Mouse (Mus musculus): ENCODE results near the gene Mgat4b. TPM values are rescaled to one million over a fixed set of nuclear protein-coding genes. Genes with fewer than 3 reads are reported as not detected.
A peak's percentile ranks its signal among the peaks of the same experiment; 100 is the strongest.

The Mgat4b gene
- polyA plus RNA-seq, 1 experiment, result 123 TPM

GRCm38 (mm10) chr11:50238821-50239791 is 28.4 kb downstream of the Mgat4b start:
- 93% methylated on average over 9 of the region's 9 CpGs for WGBS

DNA sequence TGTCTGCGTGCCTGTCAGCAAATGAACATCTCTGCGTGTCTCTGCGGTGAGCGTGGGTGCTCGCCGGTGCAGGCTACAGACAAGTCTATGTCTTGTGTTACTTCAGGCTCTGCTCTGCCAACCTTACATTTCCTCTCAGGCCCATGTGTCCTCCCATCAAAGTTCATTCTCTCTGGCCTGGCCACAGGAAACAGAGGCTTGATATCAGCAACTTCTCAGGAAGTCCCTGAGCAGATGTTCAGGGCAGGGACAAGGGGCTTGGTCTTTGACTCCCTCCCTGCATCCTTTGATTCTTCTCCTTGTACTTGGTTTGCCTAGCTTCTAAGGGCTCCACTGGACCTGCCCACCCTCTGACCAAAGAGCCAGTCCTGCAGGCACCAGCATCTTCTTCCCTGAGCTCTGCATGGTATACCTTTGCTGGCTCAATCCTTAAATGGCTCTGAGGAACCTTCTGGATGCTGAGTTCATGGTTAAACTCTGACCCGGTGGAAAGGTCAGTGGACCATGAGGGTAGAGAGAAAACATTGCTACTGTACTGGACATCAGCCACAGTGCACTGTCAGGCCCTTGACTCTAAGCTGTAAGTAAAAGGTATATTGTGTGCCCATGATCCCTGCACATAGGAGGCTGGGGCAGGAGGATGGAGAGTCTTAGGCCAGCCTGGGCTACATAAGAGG is 29.7 kb downstream of the Mgat4b start:
- 89% methylated on average over 7 of the region's 7 CpGs for WGBS
- DNase-seq (ENCODE audit: low read depth, low spot score), result no peak

More at GRCm38 (mm10) chr11:50238821-50239791, 28.4 kb downstream of the Mgat4b start:
- no peak for DNase-seq (ENCODE audit: low read depth, low spot score)

GRCm38 (mm10) chr11:50243926-50244325 is 33.2 kb downstream of the Mgat4b start:
- DNase-seq (ENCODE audit: low read depth, low spot score), result no peak
- 73% methylated on average over 6 of the region's 6 CpGs for WGBS

GRCm38 (mm10) chr11:50245269-50245668 is 34.6 kb downstream of the Mgat4b start:
- DNase-seq (ENCODE audit: low read depth, low spot score), result no peak

DNA sequence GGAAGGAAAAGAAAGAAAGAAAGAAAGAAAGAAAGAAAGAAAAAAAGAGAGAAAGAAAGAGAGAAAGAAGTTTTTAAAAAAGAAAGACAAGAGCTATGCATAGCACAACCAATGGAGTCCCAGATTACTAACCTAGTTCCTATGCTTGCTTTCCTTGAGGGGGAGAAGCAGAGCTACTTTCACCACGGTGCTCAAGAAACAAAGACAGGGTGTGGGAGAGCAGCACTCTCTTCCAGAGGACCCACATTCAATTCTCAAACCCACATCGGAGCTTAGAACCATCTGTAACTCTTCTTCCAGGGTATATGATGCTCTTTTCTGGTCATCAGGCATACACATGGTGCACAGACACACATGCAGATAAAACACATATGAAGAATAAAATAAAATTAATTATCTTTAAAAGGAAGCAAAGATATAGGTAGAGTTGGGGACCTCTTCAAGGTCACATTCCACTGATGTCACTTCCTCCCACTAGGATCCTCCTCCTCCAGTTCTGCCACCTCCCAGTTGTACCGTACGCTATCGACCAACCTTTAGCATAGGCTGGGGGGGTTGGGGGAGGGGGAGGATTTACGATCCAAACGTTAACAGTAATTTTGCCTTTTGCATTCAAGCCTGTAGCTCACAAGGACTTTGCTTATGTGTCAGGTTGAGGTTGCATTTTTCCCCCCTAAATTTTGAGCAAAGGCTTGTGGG is 37.9 kb downstream of the Mgat4b start:
- DNase-seq (ENCODE audit: low read depth, low spot score), result no peak
- 66% methylated on average over 7 of the region's 7 CpGs for WGBS

More at GRCm38 (mm10) chr11:50245269-50245668, 34.6 kb downstream of the Mgat4b start:
- 74% methylated on average over 5 of the region's 5 CpGs for WGBS

GRCm38 (mm10) chr11:50252166-50252565 is 41.5 kb downstream of the Mgat4b start:
- DNase-seq (ENCODE audit: low read depth, low spot score), result no peak
- WGBS, result 68% methylated on average over 3 of the region's 3 CpGs

- DNase-seq (ENCODE audit: low read depth, low spot score), result no peak
- WGBS, result 53% methylated on average over 11 of the region's 11 CpGs
Observed at GRCm38 (mm10) chr11:50252684-50253265, 42.1 kb downstream of the Mgat4b start.

- 24% methylated on average over 1 of the region's 1 CpGs for WGBS
- DNase-seq (ENCODE audit: low read depth, low spot score), result no peak
Observed at GRCm38 (mm10) chr11:50253393-50253792, 42.7 kb downstream of the Mgat4b start.

DNA sequence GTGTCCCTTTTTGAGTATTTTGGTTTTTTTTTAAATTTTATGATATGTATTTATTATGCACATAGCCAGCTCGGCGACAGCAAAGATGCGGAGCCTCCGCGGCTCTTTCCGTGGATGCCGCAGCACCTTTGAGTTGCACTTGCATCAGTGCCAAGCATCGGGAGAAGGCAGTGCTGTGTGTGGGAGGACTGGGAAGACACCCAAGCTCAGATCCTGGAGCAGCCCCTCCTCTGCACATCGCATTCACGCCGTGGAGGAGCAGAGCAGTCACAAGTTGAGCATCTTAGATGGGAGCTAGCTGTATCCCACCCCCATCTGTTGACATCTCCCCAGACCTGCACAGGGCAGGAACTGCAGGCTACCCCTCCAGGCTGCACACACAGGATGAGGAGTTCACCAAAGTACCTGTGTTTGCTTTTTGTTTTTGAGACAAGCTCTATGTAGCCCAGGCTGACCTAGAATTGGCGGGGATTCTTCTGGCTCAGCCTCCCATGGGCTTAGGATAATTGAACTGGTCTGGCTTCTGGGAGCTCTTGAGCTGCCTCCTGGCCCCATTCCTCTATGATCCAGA is 43.4 kb downstream of the Mgat4b start:
- 76% methylated on average over 12 of the region's 12 CpGs for WGBS
- no peak for DNase-seq (ENCODE audit: low read depth, low spot score)

- no peak for DNase-seq (ENCODE audit: low read depth, low spot score)
- 71% methylated on average over 7 of the region's 7 CpGs for WGBS
Observed at GRCm38 (mm10) chr11:50256615-50257014, 45.9 kb downstream of the Mgat4b start.

DNA sequence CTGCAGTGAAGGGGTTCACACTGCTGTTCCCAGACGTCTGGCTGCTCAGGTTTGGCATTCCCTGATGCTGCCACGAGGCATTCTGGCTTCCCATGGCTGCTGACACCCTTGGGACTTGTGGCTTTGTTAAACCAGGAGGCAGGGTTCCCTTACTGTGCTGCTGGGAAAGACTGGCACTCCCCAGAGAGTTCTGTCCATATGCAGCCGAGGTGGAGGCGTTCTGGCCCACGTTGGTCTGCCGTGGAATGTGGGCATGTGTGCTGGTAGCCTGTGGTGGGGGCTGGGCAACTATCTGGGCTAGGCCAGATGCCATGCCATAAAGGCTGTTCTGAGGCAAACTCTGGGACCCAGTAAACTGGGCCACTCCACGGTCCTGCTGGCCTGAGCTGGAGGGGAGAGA is 47.6 kb downstream of the Mgat4b start:
- WGBS, result 70% methylated on average over 7 of the region's 7 CpGs
- DNase-seq (ENCODE audit: low read depth, low spot score), result no peak

DNA sequence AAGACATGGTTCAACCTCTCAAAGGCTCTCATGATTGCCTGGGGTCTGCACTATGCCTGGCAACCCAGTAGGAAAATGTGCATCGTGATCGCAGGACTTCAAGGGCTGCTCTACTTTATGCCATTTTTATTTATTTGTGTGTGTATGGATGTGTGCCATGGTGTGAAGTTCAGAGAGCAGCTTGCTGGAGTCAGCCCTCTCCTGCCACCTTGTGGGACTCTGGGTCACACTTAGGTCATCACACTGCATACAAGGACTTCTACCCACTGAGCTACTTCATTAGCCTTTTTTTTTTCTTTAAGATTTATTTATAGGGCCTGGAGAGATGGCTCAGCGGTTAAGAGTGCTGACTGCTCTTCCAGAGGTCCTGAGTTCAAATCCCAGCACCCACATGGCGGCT is 51.3 kb downstream of the Mgat4b start:
- 70% methylated on average over 4 of the region's 4 CpGs for WGBS
- no peak for DNase-seq (ENCODE audit: low read depth, low spot score)

DNA sequence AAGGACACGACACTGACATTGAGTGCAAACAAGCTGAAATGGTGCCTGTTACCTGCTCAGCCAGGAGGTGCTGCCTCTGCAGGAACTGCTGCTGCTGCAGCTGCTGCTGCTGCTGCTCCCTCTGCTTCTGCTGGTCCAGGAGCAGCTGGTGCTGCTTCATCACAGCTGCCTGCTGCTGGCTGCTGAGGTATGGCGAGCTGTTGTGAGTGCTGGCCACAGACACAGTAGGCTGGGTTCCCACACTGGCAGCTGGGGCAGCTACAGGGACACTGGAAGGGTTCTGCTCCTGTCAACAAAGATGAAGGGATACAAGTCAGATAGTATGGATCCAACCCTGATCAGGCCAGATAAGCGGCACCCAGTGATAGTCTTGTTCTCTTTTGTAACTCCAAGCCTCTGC is 52.5 kb downstream of the Mgat4b start:
- 83% methylated on average over 3 of the region's 3 CpGs for WGBS

DNA sequence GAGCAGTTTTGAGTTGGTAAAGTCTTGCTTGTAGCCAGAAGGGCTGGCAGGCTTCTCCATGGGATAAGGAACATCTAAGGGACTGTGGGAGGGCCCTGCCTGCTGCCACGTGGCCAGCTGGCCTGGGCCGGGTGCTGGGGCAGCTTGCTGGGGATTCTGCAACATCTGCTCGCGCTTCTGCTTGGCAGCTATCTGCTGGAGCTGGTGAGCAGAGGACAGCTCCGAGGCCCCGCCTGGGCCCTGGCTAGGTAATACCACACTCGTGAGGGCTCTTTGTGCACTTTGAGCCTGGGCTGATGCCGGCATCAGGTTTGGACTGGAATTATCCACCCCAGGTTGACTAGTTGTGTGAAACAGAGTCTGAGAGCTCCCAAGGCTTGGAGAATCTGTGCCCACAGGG is 55.2 kb downstream of the Mgat4b start:
- DNase-seq (ENCODE audit: low read depth, low spot score), result no peak
- WGBS, result 60% methylated on average over 8 of the region's 8 CpGs

More for the DNA sequence above, 52.5 kb downstream of the Mgat4b start:
- DNase-seq (ENCODE audit: low read depth, low spot score), result no peak

GRCm38 (mm10) chr11:50266997-50267396 is 56.3 kb downstream of the Mgat4b start:
- WGBS, result 91% methylated on average over 3 of the region's 3 CpGs
- peak; percentile 16 for DNase-seq (ENCODE audit: low read depth, low spot score)

DNA sequence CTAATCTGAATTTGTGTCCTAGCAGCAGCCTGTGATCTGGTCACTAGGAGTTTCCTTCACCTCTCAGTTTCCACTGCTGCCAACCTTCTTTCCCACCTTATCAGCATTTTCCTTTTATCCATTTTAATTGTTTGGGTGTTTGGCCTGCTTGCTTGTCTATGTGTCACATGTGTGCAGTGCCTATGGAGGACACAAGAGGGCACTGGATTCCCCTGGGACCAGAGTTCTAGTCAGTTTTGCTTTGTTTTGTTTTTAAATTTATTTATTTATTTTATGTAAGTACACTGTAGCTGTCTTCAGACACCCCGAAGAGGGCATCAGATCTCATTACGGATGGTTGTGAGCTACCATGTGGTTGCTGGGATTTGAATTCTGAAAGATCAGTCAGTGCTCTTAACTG is 58.5 kb downstream of the Mgat4b start:
- WGBS, result 77% methylated on average over 2 of the region's 2 CpGs
- DNase-seq (ENCODE audit: low read depth, low spot score), result no peak

DNA sequence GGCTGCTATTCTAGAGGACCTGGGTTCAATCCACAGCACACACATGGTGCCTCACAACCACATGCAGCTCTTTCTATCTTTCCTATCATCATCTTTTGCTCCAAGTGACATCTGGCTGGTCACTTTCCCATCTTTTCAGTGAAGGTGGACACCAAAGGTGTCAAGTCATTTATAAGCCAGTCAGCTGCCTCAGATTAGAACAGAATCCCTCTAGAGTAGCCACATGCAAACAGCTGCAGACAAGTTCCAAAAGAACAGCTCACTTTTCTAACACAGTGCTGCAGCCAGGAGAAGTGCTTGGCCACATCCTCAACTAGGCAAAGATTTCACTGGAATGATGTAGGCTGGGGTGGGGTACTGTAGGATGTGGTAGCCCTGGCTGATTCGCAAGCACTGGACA is 59.2 kb downstream of the Mgat4b start:
- 97% methylated on average over 1 of the region's 1 CpGs for WGBS
- DNase-seq (ENCODE audit: low read depth, low spot score), result no peak

DNA sequence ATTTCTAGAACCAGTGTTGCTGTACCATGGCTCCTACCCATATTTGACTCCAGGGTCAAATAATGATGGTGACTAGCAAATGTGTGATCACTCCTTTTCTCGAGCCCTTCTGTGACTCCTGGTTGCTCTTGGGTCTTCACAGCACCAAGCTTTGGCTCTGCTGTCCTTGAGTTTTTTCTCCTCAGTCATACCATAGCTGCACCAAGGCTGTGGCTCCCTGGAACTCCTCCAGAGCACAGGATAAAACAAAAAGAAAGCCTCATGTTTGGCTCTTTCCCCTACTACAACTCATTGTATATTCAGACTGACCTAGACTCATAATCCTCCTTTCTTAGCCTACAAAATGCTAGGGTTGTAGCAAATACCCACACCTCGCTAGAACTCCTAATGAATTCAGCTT is 62.1 kb downstream of the Mgat4b start:
- DNase-seq (ENCODE audit: low read depth, low spot score), result no peak

GRCm38 (mm10) chr11:50275077-50275476 is 64.4 kb downstream of the Mgat4b start:
- WGBS, result 51% methylated on average over 2 of the region's 2 CpGs
- no peak for DNase-seq (ENCODE audit: low read depth, low spot score)

More for the DNA sequence above, 62.1 kb downstream of the Mgat4b start:
- WGBS, result 86% methylated on average over 2 of the region's 2 CpGs
